Mouse (Mus musculus): Measurements from ENCODE around the gene Htr2b.

Htr2b gene

GRCm38 (mm10) chr1:86094413-86094812 lies 17.4 kb downstream of the Htr2b start:
- no peak for DNase-seq (ENCODE audit: low read depth, low spot score)

- no peak for DNase-seq (ENCODE audit: low read depth, low spot score)
These were observed 35.2 kb downstream of the Htr2b start for GRCm38 (mm10) chr1:86076565-86076964.

- DNase-seq (ENCODE audit: low read depth, low spot score), result peak; percentile 85
These were observed 47.3 kb downstream of the Htr2b start, which contains the start of gene Psmd1 for GRCm38 (mm10) chr1:86064271-86064991. TSS of gene Psmd1 (plus strand) at chr1:86064387.

GRCm38 (mm10) chr1:86062523-86062922 lies 49.2 kb downstream of the Htr2b start:
- no peak for DNase-seq (ENCODE audit: low read depth, low spot score)

GRCm38 (mm10) chr1:86058856-86059769 lies 52.7 kb downstream of the Htr2b start:
- DNase-seq (ENCODE audit: low read depth, low spot score), result peak; percentile 92

- no peak for DNase-seq (ENCODE audit: low read depth, low spot score)
These were observed 55.5 kb downstream of the Htr2b start for GRCm38 (mm10) chr1:86056284-86056683.

GRCm38 (mm10) chr1:86054943-86055342 lies 56.8 kb downstream of the Htr2b start:
- DNase-seq (ENCODE audit: low read depth, low spot score), result no peak

GRCm38 (mm10) chr1:86053198-86053921 lies 58.4 kb downstream of the Htr2b start:
- no peak for DNase-seq (ENCODE audit: low read depth, low spot score)

Data from retina, adult 2 months (tissue).